Mouse (Mus musculus) embryo, embryonic 9.5 days (tissue): ENCODE data around the gene Zmiz2.
"Not testable (repeated sequence)": the region's sequence is repeated elsewhere in the genome, so short reads cannot be mapped to it uniquely, and the experiment has no call there.

Experiments
- DNase-seq: peaks from one replicate; pipeline ENCODE4 v3.0.0-alpha.2; 2017; ENCODE audit errors: extremely low spot score

Gene Zmiz2

GRCm38 (mm10) chr11:6420283-6420703 is 31.4 kb downstream of the Zmiz2 start:
- DNase-seq = peak; percentile 43

GRCm38 (mm10) chr11:6420722-6421350 is 32.0 kb downstream of the Zmiz2 start:
- DNase-seq = peak; percentile 37

GRCm38 (mm10) chr11:6430186-6430585 is 41.3 kb downstream of the Zmiz2 start:
- no peak for DNase-seq

- DNase-seq = peak; percentile 25
Observed at GRCm38 (mm10) chr11:6436442-6436841, 47.6 kb downstream of the Zmiz2 start.

GRCm38 (mm10) chr11:6437667-6438066 is 48.8 kb downstream of the Zmiz2 start:
- no peak for DNase-seq

- no peak for DNase-seq
Observed at GRCm38 (mm10) chr11:6440171-6440570, 51.3 kb downstream of the Zmiz2 start.

GRCm38 (mm10) chr11:6442566-6442965 is 53.7 kb downstream of the Zmiz2 start:
- no peak for DNase-seq

GRCm38 (mm10) chr11:6443102-6443501 is 54.2 kb downstream of the Zmiz2 start:
- DNase-seq = no peak

GRCm38 (mm10) chr11:6443727-6444076 is 54.8 kb downstream of the Zmiz2 start:
- DNase-seq = no peak

- peak; percentile 99 for DNase-seq
Observed at GRCm38 (mm10) chr11:6444077-6444853, 55.4 kb downstream of the Zmiz2 start, which contains the start of gene H2afv. Gene H2afv (minus strand): TSS chr11:6444443.

GRCm38 (mm10) chr11:6445441-6445840 is 56.6 kb downstream of the Zmiz2 start:
- DNase-seq = no peak

- DNase-seq = no peak
Observed at GRCm38 (mm10) chr11:6445951-6446350, 57.1 kb downstream of the Zmiz2 start.

GRCm38 (mm10) chr11:6447493-6447892 is 58.6 kb downstream of the Zmiz2 start:
- DNase-seq = no peak

- not testable (repeated sequence) for DNase-seq
Observed at GRCm38 (mm10) chr11:6448155-6448554, 59.3 kb downstream of the Zmiz2 start.
